Mouse (Mus musculus): Measurements from ENCODE around the gene Snx27.

DNA sequence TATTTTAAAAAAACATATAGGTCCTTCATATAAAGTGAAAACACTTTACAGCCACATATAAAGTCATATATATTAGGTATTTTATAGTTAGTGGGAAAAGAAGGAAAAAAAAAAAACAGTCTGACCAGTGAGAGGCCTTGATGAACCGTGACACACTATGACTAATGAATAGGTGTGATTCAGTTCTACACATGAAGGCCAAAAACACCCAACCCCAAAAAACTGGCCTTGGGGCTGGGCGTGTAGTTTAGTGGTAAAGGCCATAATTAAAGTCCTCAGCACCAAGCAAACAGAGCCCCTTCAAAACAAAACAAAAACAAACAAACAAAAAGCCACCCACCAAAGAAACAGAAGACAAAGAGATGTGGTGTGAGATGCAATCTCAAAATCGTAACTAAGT is 47.4 kb upstream of the Snx27 start:
- TF ChIP-seq CTCF (IDR thresholded peaks at IDR 0.05): no peak
- TF ChIP-seq EP300 (IDR thresholded peaks at IDR 0.05): no peak

Measured in lung, postnatal 0 days (tissue).